Mouse (Mus musculus) liver, embryonic 13.5 days (tissue): ENCODE data around the gene Ppp1r14a. TPM values are rescaled to one million over a fixed set of nuclear protein-coding genes. Genes with fewer than 3 reads are reported as not detected.

Experiments used
- ATAC-seq: fragments of 200-750 bp; cut with Nextera tagmentation; 2 replicates; pipeline ENCODE4 v1.8.0; 2017; ENCODE audit warnings: low read depth, mild to moderate bottlenecking, moderate number of reproducible peaks, moderate library complexity
- DNase-seq: peaks from one replicate; pipeline ENCODE4 v3.0.0; 2022
- H3K27ac ChIP-seq: fragments of 300-500 bp; sonication (generic); 2 replicates; pipeline ENCODE4 v1.5.1; 2015; ENCODE audit warnings: moderate library complexity, mild to moderate bottlenecking, inconsistent platforms
- H3K27me3 ChIP-seq: fragments of 300-500 bp; sonication (generic); 2 replicates; pipeline ENCODE4 v1.6.1; 2015; ENCODE audit warnings: mild to moderate bottlenecking, inconsistent platforms
- H3K36me3 ChIP-seq: fragments of 300-500 bp; sonication (generic); 2 replicates; pipeline ENCODE4 v1.6.1; 2015; ENCODE audit warnings: mild to moderate bottlenecking, inconsistent platforms
- H3K4me1 ChIP-seq: fragments of 300-500 bp; sonication (generic); replicated peaks from 2 replicates; pipeline ENCODE4 v1.6.1; 2015; ENCODE audit warnings: inconsistent platforms
- H3K4me2 ChIP-seq: fragments of 300-500 bp; sonication (generic); 2 replicates; pipeline ENCODE4 v1.6.1; 2015; ENCODE audit warnings: inconsistent platforms, mild to moderate bottlenecking, moderate library complexity
- H3K4me3 ChIP-seq: fragments of 300-500 bp; sonication (generic); replicated peaks from 2 replicates; pipeline ENCODE4 v1.5.1; 2015; ENCODE audit warnings: mild to moderate bottlenecking, inconsistent platforms
- H3K9ac ChIP-seq: fragments of 300-500 bp; sonication (generic); 2 replicates; pipeline ENCODE4 v1.6.1; 2015; ENCODE audit warnings: mild to moderate bottlenecking, inconsistent platforms
- H3K9me3 ChIP-seq: fragments of 300-500 bp; sonication (generic); replicated peaks from 2 replicates; pipeline ENCODE4 v1.6.1; 2016; ENCODE audit warnings: inconsistent platforms
- WGBS: fragments of 180-500 bp; shearing (Covaris S2); methylation state at CpG from one replicate; pipeline ENCODE4 v1.1.7; 2015; ENCODE audit not compliant: insufficient replicate concordance; 5-methylcytosine and 5-hydroxymethylcytosine counted together
- polyA plus RNA-seq: library from polyadenylated mRNA; unstranded; fragments of >200 nt; fragmentation: Nextera tagmentation; extraction: Ambion mirVana; gene quantifications from 2 replicates; pipeline ENCODE4 v1.2.1, GENCODE M21; 2015

Gene Ppp1r14a
- polyA plus RNA-seq, 1 experiment from 2014 or later, result 3.6 TPM

DNA sequence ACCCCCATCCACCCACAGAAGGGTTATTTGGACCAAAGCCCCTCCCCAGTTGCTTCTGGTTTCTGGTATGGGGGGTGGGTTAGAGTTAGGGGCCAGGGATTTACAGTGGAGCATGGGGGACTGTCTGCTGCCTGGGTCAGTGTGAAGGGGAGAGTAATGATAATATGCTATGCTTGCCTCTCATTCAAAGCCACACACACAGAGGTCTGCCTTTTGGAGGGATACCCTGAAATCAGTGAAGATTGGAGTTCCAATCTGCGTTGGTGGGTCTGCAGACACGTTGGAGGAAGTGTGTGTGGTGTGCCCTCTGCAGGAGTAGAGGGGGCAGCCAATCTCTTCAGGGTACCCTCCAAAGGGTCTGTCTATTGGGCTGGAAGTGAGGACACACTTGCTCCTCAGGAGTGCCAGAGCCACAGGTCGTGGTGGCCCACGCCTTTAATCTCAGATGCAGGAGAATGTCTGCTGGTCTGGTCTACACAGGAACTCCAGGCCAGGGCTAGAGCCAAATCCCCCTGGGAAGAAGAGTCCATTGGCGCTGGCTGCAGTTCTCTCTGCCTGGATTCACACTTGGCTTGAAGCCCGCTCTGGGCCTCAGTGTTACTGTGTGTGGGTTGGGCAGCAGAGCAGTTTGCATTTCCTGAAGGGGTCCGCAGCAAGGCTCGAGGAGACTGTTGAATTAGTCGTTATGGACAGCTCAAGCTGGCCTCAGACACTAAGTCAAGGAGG is 16.3 kb downstream of the Ppp1r14a start:
- Histone ChIP-seq H3K27me3 (peaks cover 81% of the 10 kb centered on the region), H3K9me3 (no peaks in the 10 kb centered on the region)
- 34% methylated on average over 9 of the region's 9 CpGs for WGBS

DNA sequence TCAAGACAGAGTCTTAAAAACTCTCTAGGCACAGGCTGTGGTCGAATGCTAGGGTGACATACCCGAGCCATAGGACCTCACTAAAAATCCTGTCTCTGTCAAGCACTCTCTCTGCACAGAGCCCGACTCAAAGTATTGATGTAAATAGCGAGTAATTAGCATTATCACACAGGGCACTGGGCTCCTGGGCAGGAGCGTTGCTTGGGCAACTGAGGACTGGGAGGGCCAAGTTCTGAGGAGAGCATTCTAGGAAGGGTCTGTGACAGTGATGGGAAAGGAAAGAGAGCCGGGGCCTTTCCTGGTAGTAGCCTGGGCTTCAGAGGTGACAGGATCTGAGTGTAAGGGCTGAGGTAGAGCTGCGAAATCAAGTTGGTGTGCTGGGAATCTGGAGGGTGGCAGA is 17.0 kb downstream of the Ppp1r14a start:
- H3K27ac ChIP-seq, result no peak overlapping the region
- no peaks in the 10 kb centered on the region for H3K9me3 ChIP-seq
- no peak overlapping the region for H3K9ac ChIP-seq
- H3K4me2 ChIP-seq, result no peak overlapping the region
- H3K4me1 ChIP-seq, result peaks cover 66% of the 10 kb centered on the region
- 55% methylated on average over 7 of the region's 7 CpGs for WGBS
- H3K4me3 ChIP-seq, result no peak overlapping the region
- peaks cover 85% of the 10 kb centered on the region for H3K27me3 ChIP-seq
- ATAC-seq (no peak), DNase-seq (no peak)
- H3K36me3 ChIP-seq, result no peaks in the 10 kb centered on the region

More for the DNA sequence above, 16.3 kb downstream of the Ppp1r14a start:
- no peak overlapping the region for H3K27ac ChIP-seq
- no peak overlapping the region for H3K9ac ChIP-seq
- peaks cover 60% of the 10 kb centered on the region for H3K4me1 ChIP-seq
- ATAC-seq, result no peak
- no peak for DNase-seq
- H3K4me3 ChIP-seq, result peak overlapping the region; percentile 56
- peak overlapping the region; percentile 80 for H3K4me2 ChIP-seq
- no peaks in the 10 kb centered on the region for H3K36me3 ChIP-seq

DNA sequence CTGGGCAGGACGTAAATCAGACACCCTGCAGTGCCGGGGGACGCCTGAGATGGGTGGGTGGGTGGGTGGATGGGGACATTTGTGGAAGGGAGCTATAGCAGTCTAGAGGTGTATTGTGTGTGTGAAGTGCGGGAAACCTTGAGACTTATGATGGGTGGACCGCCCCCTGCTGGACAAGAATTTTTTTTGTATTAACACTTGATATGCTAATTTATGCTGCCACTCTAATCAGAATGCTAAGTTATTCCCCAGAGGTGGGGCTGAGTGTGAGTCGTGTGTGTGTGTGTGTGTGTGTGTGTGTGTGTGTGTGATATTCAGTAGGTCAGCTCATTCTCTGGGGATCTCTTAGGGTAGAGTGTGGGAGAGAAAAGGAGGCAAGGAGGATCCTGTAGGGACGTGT is 17.5 kb downstream of the Ppp1r14a start:
- Histone ChIP-seq H3K4me3 (no peak overlapping the region), H3K27me3 (peaks cover 84% of the 10 kb centered on the region), H3K4me1 (peaks cover 65% of the 10 kb centered on the region), H3K9ac (no peak overlapping the region), H3K27ac (no peak overlapping the region), H3K9me3 (no peaks in the 10 kb centered on the region), H3K36me3 (no peaks in the 10 kb centered on the region), H3K4me2 (peak overlapping the region; percentile 92; the same call in 1 of the 2 replicates)
- no peak for ATAC-seq
- no peak for DNase-seq
- WGBS, result 25% methylated on average over 7 of the region's 7 CpGs

DNA sequence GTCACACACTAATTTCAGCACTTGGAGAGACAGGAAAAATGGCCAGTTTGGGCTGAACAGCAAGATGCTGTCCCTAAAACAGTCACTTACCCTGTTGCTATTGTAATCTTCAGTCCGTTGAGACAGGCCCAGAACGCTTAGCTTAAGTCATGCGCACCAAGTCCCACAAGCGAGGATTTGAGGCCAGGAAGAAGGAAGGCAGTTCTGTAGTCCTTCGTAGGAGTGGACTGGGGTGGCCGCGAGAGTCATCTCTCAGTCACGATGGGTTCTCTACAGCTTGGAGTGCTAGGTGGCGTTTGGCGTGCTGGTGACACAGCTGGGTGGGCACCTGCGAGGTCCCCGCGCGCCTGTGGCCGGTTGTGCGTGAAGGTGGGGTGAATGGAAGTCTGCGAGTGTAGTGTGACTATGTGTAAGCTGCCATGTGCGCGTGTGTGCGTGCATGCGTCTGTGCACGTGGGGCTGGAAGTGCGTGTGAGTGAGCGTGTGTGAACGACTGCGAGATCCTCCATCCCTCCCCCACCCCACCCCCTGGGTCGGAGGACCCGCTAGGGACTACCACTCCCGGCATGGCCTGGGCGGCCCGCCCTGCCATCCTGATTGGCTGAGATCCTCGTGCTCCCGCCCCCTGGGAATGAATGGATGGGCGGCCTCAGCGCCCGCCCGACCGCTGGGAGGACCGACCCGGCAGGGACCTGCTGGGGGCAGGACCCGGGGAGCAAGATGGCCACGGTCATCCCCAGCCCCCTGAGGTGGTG is 18.4 kb downstream of the Ppp1r14a start:
- WGBS, result 1% methylated on average over 42 of the region's 42 CpGs
- ATAC-seq, result peak; percentile 83
- H3K9me3 ChIP-seq, result no peaks in the 10 kb centered on the region

DNA sequence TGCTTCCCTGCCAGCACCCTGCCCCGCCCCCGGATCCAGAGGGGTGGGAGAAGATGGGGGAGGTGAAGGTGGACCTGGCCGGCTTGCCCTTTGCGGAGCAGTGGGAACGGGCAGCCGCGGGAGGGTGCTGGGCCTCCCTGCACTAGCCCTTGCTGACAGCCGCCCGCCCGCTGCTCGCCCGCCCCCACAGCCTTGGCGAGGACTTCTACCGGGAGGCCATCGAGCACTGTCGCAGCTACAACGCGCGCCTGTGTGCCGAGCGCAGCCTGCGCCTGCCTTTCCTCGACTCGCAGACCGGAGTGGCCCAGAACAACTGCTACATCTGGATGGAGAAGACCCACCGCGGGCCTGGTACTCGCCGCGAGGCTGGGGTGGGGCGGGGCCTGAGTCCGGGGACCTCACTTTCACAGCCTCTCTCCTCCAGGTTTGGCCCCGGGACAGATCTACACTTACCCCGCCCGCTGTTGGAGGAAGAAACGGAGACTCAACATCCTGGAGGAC is 20.2 kb downstream of the Ppp1r14a start:
- 0 out of 2 replicates have a peak, but pooled peaks have one; percentile 2 for ATAC-seq
- H3K4me1 ChIP-seq, result peaks cover 70% of the 10 kb centered on the region
- peaks cover 59% of the 10 kb centered on the region for H3K27me3 ChIP-seq
- WGBS, result under 1% methylated on average over 36 of the region's 36 CpGs
- H3K4me2 ChIP-seq, result peak overlapping the region; percentile 92
- peak overlapping the region; percentile 68 for H3K4me3 ChIP-seq
- H3K36me3 ChIP-seq, result no peaks in the 10 kb centered on the region
- no peaks in the 10 kb centered on the region for H3K9me3 ChIP-seq
- DNase-seq, result no peak
- no peak overlapping the region; the same call in 1 of the 2 replicates for H3K27ac ChIP-seq
- peak overlapping the region; percentile 68 for H3K9ac ChIP-seq

More for the DNA sequence above, 18.4 kb downstream of the Ppp1r14a start:
- Histone ChIP-seq H3K27ac (no peak overlapping the region), H3K4me3 (peak overlapping the region; percentile 68), H3K36me3 (no peaks in the 10 kb centered on the region), H3K27me3 (peaks cover 76% of the 10 kb centered on the region), H3K4me2 (peak overlapping the region; percentile 92), H3K4me1 (peaks cover 68% of the 10 kb centered on the region), H3K9ac (peak overlapping the region; percentile 68)
- DNase-seq, result peak; percentile 80

DNA sequence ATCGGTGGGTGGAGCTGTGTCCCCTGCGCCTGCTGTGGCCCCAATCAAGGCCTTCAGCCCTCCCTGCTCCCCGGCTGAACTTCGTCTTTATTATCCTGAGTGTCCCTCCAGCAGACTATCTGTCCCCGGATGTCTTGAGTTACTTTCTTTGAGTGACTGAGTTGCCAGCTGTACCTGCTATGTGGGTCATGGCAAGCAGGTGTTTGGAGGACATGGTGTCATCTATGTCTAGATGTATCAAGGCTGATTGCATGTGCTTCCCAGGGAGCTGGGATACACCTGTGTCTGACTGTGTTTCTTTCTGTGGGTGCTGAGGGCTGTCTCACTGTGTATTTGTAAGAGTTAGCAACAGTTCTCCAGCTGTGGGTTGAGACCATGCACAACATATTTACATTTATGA is 20.6 kb downstream of the Ppp1r14a start:
- 0 out of 2 replicates have a peak, but pooled peaks have one; percentile 0 for ATAC-seq
- peak overlapping the region; percentile 68 for H3K4me3 ChIP-seq
- no peaks in the 10 kb centered on the region for H3K9me3 ChIP-seq
- DNase-seq, result no peak
- no peaks in the 10 kb centered on the region for H3K36me3 ChIP-seq
- peak overlapping the region; percentile 92 for H3K4me2 ChIP-seq
- peaks cover 54% of the 10 kb centered on the region for H3K27me3 ChIP-seq
- 2% methylated on average over 5 of the region's 5 CpGs for WGBS
- peaks cover 65% of the 10 kb centered on the region for H3K4me1 ChIP-seq
- H3K9ac ChIP-seq, result peak overlapping the region; percentile 68
- H3K27ac ChIP-seq, result no peak overlapping the region

DNA sequence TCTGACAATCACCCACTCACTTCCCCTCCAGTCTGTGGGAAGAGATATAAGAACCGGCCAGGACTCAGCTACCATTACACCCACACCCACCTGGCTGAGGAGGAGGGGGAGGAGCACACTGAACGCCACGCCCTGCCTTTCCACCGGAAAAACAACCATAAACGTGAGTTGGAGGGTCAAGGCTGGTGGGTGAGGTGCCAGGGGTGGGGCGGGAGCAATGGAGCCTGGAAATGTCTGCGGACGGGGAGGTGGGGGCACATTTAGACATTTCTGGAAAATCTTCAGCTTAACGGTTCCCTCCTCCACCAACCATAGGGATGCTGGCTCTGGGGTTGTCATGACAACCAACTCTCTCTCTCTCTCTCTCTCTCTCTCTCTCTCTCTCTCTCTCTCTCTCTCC is 23.9 kb downstream of the Ppp1r14a start:
- ATAC-seq, result no peak
- H3K4me1 ChIP-seq, result peaks cover 62% of the 10 kb centered on the region
- no peak overlapping the region for H3K4me2 ChIP-seq
- no peak overlapping the region for H3K4me3 ChIP-seq
- peaks cover 26% of the 10 kb centered on the region for H3K27me3 ChIP-seq
- H3K27ac ChIP-seq, result no peak overlapping the region
- 27% methylated on average over 9 of the region's 9 CpGs for WGBS
- H3K36me3 ChIP-seq, result no peaks in the 10 kb centered on the region
- DNase-seq, result no peak
- no peaks in the 10 kb centered on the region for H3K9me3 ChIP-seq
- H3K9ac ChIP-seq, result no peak overlapping the region

DNA sequence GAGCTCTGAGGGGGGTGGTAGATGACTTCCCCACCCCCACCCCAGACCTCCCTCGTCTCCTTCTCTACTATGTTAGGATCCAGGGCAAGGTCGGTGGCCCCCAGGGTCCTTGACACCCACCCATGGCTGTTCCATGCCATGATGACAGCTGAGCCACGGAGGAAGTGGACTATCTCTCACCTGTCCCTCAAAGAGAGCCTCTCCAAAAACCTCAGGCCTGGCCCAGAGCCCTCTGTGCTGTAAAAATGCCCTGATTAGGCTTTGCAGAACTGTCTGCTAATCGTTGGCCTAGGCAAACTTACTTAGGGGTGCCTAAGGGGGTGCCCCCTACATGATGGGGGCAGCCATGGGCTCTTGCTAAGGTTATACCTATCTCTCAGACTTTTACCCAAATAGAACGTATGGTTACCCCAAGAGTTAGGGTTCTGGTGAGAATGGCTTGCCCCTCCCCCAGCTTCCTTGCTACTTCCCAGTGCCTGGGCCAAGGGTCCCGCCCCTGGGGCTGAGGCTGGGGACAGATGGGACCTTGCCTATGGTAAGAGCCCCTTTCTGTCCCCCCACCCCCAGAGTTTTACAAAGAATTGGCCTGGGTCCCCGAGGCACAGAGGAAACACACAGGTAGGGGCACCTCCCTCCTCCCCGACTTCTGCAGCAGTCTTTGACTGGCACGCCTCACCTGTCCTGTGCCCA is 24.6 kb downstream of the Ppp1r14a start:
- DNase-seq (no peak), ATAC-seq (no peak)
- H3K27ac ChIP-seq, result no peak overlapping the region
- H3K4me2 ChIP-seq, result no peak overlapping the region
- H3K4me1 ChIP-seq, result peaks cover 62% of the 10 kb centered on the region
- H3K4me3 ChIP-seq, result no peak overlapping the region
- no peak overlapping the region for H3K9ac ChIP-seq
- WGBS, result 37% methylated on average over 9 of the region's 9 CpGs
- H3K9me3 ChIP-seq, result no peaks in the 10 kb centered on the region
- no peaks in the 10 kb centered on the region for H3K36me3 ChIP-seq
- peaks cover 20% of the 10 kb centered on the region for H3K27me3 ChIP-seq

DNA sequence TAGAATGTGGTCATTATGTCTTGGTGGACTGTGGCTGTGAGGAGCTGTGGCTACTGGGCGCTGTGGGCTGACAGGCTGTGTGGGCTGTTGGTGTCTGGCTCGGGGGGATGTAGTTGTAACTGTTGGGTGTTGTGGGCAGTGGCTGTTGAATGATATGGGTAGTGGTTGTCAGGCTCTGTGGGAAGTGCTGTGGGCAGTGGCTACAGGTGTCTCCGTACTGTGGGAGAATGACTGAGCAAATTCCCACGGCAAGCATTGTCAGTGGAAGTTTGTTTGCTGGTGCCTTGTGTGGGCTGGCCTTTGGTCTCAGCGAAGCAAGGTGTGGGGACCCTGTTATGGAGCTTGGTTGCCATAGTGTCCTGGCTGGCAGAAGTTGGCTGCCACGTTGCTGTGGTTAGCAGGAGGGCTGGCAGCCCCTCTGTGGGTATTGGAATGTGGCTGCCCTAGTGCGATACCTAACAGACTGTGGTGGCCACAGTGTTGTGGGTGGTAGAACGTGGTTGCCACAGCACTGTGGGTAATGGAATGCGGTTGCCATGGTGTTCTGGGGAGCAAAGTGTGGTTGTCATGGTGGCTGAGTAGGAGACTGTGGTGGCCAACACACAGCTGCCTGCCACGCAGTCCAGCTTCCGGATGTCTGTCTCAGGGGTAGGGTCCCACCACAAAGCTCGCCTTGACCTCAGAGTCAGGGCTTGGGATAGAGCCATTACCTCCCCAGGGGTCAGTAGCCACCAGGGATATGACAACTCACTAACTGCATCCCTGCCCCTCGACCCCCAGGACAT is 25.9 kb downstream of the Ppp1r14a start:
- Histone ChIP-seq H3K9me3 (no peaks in the 10 kb centered on the region), H3K4me2 (no peak overlapping the region), H3K27ac (no peak overlapping the region), H3K27me3 (peaks cover 7% of the 10 kb centered on the region; the same call in 1 of the 2 replicates), H3K4me3 (no peak overlapping the region), H3K4me1 (peaks cover 62% of the 10 kb centered on the region), H3K9ac (no peak overlapping the region), H3K36me3 (no peaks in the 10 kb centered on the region)
- 51% methylated on average over 13 of the region's 13 CpGs for WGBS
- ATAC-seq, result no peak
- DNase-seq, result no peak

DNA sequence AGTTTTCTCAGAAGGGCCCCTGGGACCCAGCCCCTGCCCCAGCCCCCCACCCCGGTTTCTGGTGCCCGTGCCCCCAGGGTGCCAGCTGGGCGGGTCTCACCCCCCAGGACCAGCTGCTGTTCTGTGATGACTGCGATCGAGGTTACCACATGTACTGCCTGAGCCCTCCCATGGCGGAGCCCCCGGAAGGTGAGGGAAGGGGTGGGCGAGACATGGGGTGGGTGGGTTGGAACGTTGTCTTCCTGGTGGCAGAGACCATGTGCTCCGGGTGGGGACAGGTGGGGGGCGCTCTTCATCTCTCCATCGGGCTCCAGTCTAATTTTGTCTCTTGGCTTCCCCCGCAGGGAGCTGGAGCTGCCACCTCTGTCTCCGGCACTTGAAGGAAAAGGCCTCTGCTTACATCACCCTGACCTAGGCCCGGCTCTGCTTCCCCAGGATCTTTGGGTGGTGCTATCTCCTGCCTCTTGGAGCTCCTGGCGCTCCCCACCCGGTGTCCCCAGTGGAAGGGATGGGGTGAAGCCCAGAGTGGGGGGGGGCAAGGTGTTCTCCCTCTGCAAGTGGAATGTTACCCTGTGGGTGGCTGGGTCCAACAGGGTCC is 27.1 kb downstream of the Ppp1r14a start:
- WGBS, result 69% methylated on average over 17 of the region's 17 CpGs
- no peak overlapping the region for H3K9ac ChIP-seq

More for the DNA sequence above, 27.1 kb downstream of the Ppp1r14a start:
- Histone ChIP-seq H3K4me3 (no peak overlapping the region), H3K4me2 (no peak overlapping the region), H3K27me3 (no peaks in the 10 kb centered on the region), H3K36me3 (no peaks in the 10 kb centered on the region), H3K9me3 (no peaks in the 10 kb centered on the region), H3K4me1 (peaks cover 53% of the 10 kb centered on the region), H3K27ac (no peak overlapping the region)
- no peak for ATAC-seq
- DNase-seq, result no peak
